Mouse (Mus musculus): ENCODE measurements at regions not wholly inside any gene's neighbourhood (a gene's known extent, or its start where the extent isn't known, plus 50 kb on each side); places are given as distances from the start of the nearest gene placed in this dataset.

DNA sequence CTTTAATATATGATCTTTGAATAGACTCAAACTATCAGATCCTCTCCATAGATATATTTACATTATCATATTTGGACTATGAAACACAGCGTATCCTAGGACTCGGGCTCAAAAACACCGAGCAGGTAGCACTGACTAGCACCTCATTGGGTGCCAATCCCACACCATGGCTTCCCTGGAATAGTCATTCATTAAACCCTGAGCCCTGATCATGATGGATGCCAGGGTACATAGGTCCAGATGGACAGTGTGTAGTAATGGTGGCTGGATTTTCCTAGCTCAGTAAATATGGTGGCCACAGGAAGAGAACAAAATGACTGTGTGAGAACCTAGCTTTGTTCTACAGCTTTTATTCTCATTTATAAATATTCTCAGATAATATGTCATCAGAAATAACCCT, 390.1 kb upstream of the Nr2f2 start:
- DNase-seq (ENCODE audit: low spot score in 2 of 2): no peak

DNA sequence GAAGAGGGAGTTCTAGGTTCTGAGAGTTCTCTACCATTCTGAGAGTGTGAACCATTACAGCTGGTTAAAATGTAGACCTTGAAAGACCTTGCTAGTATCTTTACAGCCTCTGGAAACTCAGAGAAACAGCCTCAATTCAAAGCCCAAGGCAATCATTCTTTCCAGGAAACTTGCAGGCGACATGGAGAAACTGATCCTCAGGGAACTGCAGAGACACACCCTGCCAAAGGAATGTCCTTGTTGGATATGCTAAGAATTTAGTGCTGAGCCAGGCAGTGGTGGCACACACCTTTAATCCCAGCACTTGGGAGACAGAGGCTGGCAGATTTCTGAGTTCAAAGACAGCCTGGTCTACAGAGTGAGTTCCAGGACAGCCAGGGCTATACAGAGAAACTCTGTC, 388.3 kb upstream of the Nr2f2 start:
- no peak for DNase-seq (ENCODE audit: low spot score in 2 of 2)

DNA sequence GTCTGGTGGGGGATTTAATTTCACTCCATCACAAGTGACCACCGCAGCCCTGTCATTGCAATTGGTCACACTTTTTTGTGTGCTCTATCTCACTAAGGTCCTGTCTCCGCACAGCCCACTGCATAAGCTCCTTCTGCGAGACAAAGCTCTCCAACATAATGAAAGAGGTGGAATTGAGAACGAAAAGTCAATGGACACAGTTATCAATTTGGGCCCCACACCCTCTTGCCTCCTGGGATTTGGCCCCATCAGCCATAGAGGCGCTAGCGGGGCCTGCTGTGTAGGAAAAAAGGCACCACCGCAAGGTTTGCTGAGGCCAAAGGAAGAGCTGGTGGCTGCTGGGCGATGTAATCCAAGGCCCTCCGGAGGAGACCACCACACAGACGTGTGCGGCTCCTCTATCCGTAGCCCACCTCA, 386.3 kb upstream of the Nr2f2 start:
- DNase-seq (ENCODE audit: low spot score in 2 of 2): no peak

DNA sequence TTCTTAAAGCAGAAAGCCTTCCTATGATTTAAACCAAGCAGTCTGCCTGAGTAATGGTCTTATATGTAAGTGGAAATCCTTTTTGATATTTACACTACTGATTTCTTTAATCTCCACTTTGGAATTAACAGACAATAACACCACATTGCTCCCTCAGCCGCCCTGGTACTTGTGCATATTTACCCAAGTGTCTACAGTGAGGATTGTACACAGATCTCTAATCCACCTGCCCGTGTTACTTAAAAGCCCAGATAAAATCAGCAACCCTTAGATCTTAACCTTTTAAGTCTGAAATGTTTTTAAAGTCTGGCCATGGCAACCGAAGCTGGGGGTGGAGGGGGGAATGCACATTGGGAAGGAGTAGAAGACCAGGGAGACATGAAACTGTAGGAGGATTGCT, 382.3 kb upstream of the Nr2f2 start:
- DNase-seq (ENCODE audit: low spot score in 2 of 2): no peak

DNA sequence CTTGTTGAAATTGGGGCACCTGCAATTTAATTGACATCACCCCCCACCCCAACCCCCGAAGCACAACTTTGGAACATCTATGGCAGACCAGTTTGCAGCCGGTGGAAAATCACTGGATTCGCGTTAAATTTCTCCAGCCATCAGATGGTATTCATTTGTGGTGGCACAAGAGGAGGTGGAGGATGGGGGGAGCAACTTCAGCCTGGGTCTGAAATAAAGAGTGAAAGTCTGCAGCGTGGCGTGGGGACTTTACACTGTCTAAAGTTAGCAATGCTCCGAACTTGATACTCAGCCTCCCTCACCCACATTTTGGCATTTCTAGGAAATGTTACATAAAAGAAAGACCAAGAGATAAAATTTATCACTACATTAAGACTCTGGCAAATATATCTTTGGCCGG, 381.8 kb upstream of the Nr2f2 start:
- DNase-seq (ENCODE audit: low spot score in 2 of 2): no peak

DNA sequence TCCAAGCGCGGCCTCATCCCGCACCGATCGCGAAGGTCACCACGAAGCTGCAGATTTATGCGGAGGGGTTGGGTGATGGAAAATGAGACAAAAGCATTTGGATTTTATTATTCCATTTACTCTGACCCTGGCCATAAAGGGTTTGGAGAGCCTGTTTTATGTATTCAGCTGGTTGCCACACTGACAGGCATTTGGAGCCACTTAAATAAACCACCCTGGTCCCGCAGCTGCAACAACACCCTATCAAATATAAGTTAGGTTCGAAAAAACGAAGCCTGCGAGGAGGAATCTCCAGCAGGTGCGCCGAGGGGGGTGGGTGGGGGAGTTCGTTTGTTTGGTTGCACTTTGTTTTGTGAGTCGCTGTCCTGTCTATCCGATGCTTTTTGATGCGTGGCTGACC, 377.8 kb upstream of the Nr2f2 start:
- DNase-seq (ENCODE audit: low spot score in 2 of 2): no peak

DNA sequence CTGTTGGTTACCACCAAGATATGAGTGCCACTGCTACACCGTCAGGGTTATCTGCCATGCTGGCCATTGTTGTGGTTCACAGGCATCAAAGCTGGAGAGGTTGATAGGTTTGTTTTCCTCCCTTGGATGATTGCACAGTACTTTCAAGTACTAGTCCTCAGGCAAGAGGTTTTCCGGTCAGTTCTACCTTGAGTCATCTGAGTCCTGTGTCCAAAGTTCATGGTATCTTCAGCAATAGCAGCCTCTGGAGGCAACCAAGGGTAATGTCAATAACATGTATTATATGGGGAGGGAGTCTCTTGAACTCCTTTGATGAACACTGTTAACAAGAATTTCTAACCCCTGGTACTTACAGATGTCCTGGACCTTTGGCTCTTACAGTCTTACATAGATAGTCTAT, 369.1 kb upstream of the Nr2f2 start:
- DNase-seq (ENCODE audit: low spot score in 2 of 2): no peak

DNA sequence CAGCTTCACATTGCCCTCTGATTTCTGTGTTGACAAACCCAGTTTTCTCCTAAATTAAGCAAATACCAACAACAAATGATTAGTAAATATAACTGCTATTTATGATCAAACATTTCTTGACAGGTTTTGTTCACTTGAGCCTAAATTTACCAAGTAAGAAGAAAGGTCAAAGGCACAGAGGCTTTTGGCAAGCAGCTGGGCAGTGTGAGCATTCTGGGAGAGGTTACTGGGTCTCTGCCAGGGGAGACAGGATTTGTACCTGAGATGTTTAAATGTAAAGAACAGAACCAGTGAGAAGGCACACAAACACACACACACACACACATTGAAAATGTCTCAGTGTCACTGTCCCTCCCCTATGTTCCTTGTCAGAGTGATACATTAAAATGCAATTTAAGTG, 367.0 kb upstream of the Nr2f2 start:
- no peak for DNase-seq (ENCODE audit: low spot score in 2 of 2)

DNA sequence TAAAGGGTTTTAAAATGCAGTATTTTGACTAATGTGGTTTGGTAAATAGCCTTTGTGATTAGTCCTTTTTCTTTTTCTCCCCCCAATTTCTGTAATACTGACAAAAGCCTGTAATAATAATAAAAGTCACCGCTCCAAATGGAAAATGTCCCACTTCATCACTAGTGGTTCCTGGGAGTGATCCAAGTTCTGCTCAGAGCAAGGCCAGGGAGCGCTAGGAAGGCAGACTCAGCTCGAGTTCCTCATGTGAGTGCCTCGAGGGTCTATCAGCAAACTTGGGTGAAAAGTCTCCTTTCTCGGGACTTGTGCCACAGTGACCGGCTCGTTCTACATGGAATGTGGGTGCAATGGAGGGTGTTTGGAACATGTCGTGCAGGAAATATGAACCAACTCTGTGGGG, 363.4 kb upstream of the Nr2f2 start:
- DNase-seq (ENCODE audit: low spot score in 2 of 2): peak; percentile 5 to 8

DNA sequence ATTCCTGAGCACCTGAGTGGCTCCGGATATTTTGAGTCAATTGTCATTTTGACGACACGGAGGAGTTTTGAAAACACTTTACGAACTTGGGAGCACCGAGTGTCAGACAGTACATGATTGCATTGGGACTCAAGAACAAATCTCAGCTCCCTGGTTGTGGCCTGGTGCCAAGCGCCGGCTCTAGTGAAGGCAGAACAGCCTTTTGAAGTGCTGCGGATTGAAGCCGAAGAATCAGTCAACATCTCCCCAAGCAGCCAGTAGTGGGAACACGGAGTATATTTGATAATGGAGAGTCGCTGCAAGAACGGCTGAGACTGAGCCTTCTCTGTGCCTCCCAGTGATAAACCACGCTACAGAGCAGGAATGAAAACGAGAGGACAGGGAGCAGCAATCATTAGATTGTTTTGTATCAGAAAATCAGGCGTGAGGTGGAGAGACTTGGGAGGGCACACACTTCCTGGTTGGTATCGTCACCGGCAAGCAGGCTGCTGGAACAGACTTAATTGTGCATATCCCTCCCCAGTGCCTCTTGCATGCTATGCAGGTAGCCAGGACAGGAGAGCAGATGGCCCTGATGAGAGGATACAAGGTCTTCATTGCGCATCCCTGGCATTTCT, 351.7 kb upstream of the Nr2f2 start:
- DNase-seq (ENCODE audit: low spot score in 2 of 2): no peak

DNA sequence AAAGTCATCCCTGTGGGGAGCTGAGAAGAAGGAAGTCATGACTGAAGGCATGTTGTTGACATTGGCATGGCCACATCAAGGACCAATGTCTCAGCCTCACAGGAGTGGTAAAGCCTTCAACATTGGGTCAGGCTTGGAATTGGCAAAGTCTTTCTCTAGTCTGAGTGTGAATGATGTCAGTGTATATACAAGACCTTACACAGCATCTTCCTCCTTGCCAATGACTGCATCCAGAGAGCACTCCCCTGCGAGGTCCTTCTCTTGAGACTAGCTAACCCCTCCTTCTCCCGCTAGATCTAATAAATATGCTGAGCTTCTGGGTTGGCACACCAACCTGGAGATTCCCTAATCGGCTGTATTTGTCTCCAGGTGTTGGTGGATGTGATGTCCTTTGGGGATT, 351.1 kb upstream of the Nr2f2 start:
- DNase-seq (ENCODE audit: low spot score in 2 of 2): no peak

DNA sequence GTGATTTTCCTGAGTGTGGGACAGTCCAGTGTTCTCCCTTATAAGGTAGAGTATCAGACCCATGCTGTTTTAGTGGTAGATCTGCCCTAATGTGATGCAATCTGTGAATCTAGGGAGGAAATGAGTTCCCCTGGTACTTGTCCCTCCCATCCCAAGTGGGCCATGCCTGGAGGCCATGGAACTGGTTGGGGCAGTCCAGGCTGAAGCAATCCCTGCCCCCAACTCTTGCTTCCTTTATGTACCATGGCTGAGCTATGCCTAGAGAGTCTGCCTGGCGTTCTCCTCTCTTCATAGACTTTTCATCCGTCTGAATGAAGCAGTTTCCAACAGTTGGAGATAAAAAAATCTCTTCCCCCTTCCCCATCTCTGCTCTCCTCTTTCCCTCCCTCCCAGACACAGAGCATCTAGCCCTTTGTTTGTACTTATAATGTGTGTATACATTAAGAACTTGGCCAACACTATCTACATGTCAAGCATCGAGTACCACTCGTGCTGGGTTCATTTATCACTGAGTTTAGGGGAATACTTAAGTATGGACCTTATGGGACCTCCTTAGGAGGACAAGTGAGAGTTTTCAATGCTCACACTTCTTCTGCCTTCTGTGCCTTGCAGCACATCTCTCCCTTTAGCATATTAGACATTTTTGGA, 350.4 kb upstream of the Nr2f2 start:
- DNase-seq (ENCODE audit: low spot score in 2 of 2): no peak

DNA sequence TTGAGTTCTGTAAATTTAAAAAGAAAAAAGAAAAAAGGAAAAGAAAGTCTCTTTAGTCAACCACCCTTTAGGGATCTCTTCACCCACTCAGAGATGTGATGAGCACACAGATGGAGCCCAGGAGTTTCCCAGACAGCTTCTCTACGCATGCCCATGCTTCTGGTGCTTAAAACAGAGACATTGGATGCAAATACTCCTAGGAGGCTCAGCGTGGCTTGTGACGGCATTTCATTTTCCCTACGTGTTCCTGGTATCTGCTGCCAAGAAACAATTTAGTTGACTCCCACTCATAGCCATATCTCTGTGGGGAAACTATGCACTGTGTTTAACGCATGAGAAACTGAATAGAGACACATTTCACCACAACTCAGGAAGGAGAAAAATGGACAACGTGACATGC, 345.6 kb upstream of the Nr2f2 start:
- DNase-seq (ENCODE audit: low spot score in 2 of 2): no peak

DNA sequence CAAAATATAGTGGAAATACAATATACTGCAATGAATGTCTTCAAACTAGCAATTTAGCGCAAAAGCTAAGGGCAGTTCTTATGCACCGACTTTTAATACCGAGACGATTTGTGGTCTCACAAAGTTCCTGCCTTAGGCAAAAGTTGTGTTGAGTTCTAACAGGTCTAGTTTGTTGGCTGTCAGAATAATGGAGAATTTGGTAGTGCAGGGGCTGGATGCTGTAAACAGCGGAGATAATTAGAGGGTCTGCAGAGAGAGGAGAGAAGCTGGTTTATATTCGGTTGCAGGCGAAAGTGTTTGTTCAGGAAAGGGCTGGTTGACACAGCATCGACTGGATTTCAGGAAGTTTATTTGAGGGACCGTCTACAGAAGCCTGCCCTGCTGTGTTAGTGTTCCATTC, 339.7 kb upstream of the Nr2f2 start:
- DNase-seq (ENCODE audit: low spot score in 2 of 2): no peak

DNA sequence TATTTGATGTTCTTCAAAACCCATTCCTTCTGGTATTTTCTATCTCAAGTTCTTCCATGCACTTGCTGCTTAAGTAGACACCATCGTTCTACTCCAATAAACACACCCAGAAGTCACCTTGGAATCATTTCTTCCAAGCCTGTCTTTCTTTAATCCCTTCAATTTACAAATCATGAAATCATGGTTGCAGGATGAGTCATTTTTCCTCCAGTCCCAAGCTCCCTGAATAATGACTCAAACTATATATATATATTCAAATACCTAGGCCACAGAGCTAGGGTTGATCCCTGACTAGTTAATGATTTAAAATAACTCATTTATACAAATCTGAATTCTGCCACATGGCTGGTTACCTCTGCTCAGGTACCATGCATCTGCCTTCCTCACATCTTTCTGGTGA, 337.2 kb upstream of the Nr2f2 start:
- no peak for DNase-seq (ENCODE audit: low spot score in 2 of 2)

DNA sequence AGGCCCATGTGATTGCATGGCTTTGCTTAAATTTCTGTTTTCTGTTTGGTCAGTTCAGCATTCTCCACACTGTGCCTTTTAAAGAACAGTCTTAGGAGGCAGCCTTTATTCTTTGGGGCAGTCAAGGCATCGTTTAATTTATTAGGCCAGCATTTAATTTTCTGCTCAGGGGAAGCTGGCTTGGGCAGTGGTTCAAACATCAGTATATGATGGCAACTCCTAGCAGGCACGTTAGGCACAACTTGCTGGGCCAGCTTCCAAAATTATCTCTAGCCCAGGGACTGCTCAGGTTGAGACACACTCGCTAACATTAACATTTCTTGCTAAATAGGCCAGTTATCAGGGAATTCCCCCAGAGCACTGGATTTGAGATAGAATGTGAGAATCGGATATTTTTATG, 333.9 kb upstream of the Nr2f2 start:
- no peak for DNase-seq (ENCODE audit: low spot score in 2 of 2)

DNA sequence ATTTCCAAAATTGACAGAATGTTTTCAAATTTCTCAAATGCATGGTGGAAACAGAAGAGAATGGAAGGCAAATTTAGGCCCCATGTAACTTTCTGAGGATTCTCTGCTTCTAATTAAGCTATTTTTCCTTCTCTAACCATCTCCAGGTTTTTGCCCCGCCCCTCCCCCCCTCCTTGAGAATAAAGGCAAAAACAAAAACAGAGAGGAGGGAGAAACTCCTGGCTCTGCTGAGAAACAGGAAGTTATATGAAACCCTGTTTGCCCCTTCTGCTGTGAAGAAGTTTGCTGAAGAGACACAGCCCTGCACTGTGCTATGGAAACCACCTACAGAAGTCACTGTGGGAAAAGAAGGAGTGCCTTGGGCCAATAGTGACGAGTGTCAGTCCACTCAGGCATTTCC, 332.9 kb upstream of the Nr2f2 start:
- DNase-seq (ENCODE audit: low spot score in 2 of 2): no peak

DNA sequence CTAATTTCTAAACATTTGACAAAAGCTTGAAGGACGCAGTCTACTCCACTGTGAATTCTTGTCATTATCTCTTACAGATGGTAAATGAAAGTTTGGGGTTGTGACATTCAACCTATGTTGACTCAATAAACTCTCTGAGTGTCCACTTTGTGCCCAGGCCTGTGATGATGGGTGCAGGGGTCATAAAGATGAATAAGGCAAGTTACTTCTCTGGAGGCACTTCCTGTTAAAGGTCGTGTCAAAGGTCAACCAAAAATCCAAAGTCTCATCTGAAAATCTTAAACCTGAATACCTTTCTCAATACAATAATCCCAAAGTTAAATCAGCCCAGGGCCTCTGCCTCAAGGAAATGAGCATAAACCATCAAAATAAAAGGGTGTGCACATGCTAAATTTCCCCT, 332.5 kb upstream of the Nr2f2 start:
- no peak for DNase-seq (ENCODE audit: low spot score in 2 of 2)

DNA sequence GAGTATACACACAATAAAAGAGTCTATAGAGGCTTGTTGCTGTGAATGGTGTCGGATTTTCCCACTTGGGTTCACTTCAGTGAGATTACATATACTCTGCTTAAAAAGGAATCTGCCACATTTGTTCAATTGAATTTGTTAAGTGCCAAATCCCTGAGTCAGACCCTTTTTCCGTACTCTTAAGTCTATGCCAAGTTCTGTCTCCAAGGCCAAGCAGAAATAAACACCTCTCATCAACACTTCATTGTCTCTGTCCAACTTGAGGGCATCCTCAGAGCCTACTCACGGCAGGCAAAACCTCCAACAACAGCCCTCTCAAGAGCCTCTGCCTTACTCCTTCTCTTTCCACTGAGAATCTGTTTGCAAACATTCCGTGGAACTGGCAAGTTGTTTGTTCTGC, 325.6 kb upstream of the Nr2f2 start:
- DNase-seq (ENCODE audit: low spot score in 2 of 2): no peak

DNA sequence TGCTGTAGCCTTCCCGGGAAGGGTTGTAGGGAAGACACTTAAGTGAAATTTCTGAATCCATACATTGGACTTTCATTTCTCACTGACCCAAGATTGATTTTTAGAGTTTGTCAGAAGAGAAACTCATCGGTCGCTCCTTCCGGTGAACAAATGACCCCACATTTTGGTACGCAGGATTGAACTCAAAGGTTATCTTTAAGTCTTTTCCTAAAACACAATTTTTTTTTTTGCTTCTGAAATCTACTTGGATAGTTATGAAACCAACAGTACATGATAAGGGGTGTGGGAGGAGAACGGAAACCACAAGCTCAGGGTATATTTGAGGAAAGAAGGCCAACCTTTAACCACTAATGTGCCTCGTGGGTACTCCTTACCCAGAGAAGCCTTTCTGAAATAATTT, 324.3 kb upstream of the Nr2f2 start:
- DNase-seq (ENCODE audit: low spot score in 2 of 2): no peak

DNA sequence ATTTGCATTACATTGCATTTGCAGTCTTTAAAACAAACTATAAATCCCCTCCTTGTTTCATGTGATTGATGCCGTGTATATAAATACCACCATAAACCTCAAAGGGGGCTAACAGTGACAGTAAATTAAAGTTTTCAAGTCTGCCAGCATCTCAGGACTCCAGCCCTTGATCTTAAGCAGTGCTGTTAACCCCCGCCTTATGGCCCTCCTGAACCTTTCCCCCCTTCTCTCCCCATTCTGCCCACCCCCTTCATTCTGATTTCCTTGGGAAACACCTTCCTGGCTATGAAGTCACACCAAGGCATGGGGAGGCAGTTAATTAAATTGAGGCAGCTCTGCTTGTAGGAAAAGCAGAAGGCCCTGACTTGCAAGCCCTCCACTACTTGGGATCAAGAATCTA, 302.5 kb upstream of the Nr2f2 start:
- DNase-seq (ENCODE audit: low spot score in 2 of 2): no peak

DNA sequence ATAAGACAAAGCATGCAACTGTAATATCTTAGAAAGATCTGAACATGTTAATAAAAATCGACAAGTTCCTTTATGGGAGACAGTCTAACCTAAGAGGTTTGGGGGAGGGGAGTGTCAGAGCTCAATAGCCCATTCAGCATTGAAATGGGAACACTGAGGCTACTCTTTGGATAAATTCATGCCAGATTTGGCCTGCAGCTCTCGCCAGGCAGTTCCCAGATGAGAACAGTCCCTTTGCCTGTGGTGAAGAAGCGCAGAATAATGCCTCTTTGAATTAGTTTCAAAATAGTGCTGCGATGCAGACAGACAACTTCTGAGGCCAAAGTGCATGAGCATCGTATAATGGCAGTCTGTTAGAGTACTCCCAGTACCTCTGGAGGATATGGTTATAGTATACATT, 293.6 kb upstream of the Nr2f2 start:
- no peak for DNase-seq (ENCODE audit: low spot score in 2 of 2)

DNA sequence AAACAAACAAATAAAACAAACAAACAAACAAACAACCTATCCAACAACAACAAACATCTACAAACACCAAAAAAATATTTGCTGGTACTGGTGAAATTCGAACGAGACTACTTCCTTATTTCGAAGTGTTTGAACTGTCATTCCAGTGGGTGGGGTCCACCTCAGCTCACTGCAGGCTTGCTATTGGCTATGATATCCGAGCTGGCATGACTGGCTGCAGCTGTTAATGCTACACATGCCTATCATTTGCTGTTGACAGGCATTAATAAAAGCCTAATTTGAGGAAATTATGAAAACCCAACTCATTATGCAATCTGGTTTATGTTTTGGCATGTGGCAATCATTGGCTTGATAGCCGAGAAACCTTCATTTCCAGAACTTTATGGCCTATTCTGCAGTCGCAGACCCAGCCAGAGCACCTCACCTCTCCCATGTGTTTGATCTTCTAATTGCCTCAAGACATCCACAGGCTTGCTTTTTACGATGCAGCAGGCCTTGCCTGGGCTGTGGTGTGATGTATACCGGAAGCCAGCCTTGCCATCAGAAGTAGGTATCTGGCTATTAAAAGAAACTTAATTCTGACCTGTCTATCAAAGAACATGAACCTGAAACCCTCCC, 283.3 kb upstream of the Nr2f2 start:
- no peak for DNase-seq (ENCODE audit: low spot score in 2 of 2)

DNA sequence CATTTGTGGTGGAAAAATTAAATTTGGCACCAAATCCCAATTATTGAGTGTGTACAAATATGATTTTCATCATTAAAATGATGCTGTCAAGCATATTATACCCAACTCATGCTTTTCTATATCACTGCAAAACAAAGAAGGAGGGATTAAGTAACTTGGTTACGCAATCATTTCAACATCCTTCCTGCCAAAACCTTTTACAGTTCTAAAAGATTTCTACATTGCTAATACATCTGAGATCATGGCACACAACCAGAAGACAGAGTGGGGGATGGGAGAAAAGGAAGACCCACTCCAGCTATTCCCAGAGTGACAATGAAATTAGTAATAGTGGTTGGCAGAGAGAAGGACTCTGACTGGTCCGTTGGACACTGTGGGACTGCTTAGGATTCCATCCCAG, 280.3 kb upstream of the Nr2f2 start:
- no peak for DNase-seq (ENCODE audit: low spot score in 2 of 2)

All from heart, adult 9 months (tissue).